Mouse (Mus musculus): Measurements from ENCODE around the gene Slc25a14. TPM values are rescaled to one million over a fixed set of nuclear protein-coding genes. Genes with fewer than 3 reads are reported as not detected.

The Slc25a14 gene
- 12.0 and 13.7 TPM in 2 replicates for polyA plus RNA-seq (2015; fragmentation: Nextera tagmentation; extraction: Ambion mirVana)

GRCm38 (mm10) chrX:48623379-48624053, at the start of gene Slc25a14:
Slc25a14 (plus strand) TSS chrX:48623413.
- Histone ChIP-seq H3K9ac (peak within 1 kb of the TSS; percentile 50), H3K27ac (peak within 1 kb of the TSS; percentile 75), H3K4me1 (replicated peaks) (no peaks in the 10 kb centered on the region), H3K4me3 (replicated peaks) (peak within 1 kb of the TSS; percentile 56), H3K9me3 (no peaks in the 10 kb centered on the region), H3K27me3 (replicated peaks) (no peaks in the 10 kb centered on the region), H3K36me3 (no peaks in the 10 kb centered on the region), H3K4me2 (replicated peaks) (peak within 1 kb of the TSS; percentile 59)
- 15% methylated on average over 38 of the region's 38 CpGs for WGBS
- peak; percentile 98 for ATAC-seq

- no peak overlapping the region for H3K4me2 ChIP-seq (replicated peaks)
These were observed 39.9 kb upstream of the Slc25a14 start for GRCm38 (mm10) chrX:48583332-48583731.

GRCm38 (mm10) chrX:48593721-48594098, 29.5 kb upstream of the Slc25a14 start:
- H3K4me2 ChIP-seq (replicated peaks): peak overlapping the region; percentile 52
- WGBS: 27% methylated on average over 14 of the region's 15 CpGs
- no peaks in the 10 kb centered on the region for H3K36me3 ChIP-seq
- H3K27ac ChIP-seq: peak overlapping the region; percentile 56; the same call in 1 of the 2 replicates
- peak overlapping the region; percentile 62 for H3K9ac ChIP-seq
- H3K4me1 ChIP-seq (replicated peaks): no peaks in the 10 kb centered on the region
- no peaks in the 10 kb centered on the region for H3K27me3 ChIP-seq (replicated peaks)
- H3K4me3 ChIP-seq (replicated peaks): peak overlapping the region; percentile 61
- no peak; the same call in 1 of the 2 replicates for ATAC-seq
- no peaks in the 10 kb centered on the region for H3K9me3 ChIP-seq

More at GRCm38 (mm10) chrX:48583332-48583731, 39.9 kb upstream of the Slc25a14 start:
- H3K9me3 ChIP-seq: no peaks in the 10 kb centered on the region
- ATAC-seq: peak; percentile 75
- H3K27me3 ChIP-seq (replicated peaks): no peaks in the 10 kb centered on the region
- H3K4me1 ChIP-seq (replicated peaks): no peaks in the 10 kb centered on the region
- no peak overlapping the region for H3K27ac ChIP-seq
- H3K9ac ChIP-seq: no peak overlapping the region
- H3K4me3 ChIP-seq (replicated peaks): no peak overlapping the region
- H3K36me3 ChIP-seq: no peaks in the 10 kb centered on the region

- peak within 1 kb of the TSS; percentile 61 for H3K4me3 ChIP-seq (replicated peaks)
- H3K9me3 ChIP-seq: no peaks in the 10 kb centered on the region
- peak within 1 kb of the TSS; percentile 62 for H3K9ac ChIP-seq
- no peaks in the 10 kb centered on the region for H3K36me3 ChIP-seq
- no peaks in the 10 kb centered on the region for H3K27me3 ChIP-seq (replicated peaks)
- peak within 1 kb of the TSS; percentile 56; the same call in 1 of the 2 replicates for H3K27ac ChIP-seq
- 19% methylated on average over 44 of the region's 45 CpGs for WGBS
- no peaks in the 10 kb centered on the region for H3K4me1 ChIP-seq (replicated peaks)
- peak within 1 kb of the TSS; percentile 52 for H3K4me2 ChIP-seq (replicated peaks)
- peak; percentile 94 for ATAC-seq
These were observed 29.0 kb upstream of the Slc25a14 start, which contains the start of gene Zfp280c for GRCm38 (mm10) chrX:48594099-48594760. Zfp280c (minus strand) TSS chrX:48594504.

- WGBS: 79% methylated on average over 9 of the region's 9 CpGs
- ATAC-seq: no peak
- no peaks in the 10 kb centered on the region for H3K4me1 ChIP-seq (replicated peaks)
These were observed 27.2 kb upstream of the Slc25a14 start for GRCm38 (mm10) chrX:48596053-48596452.

GRCm38 (mm10) chrX:48596906-48597305, 26.3 kb upstream of the Slc25a14 start:
- Histone ChIP-seq H3K4me2 (replicated peaks) (no peak overlapping the region), H3K27ac (no peak overlapping the region), H3K4me3 (replicated peaks) (no peak overlapping the region), H3K9me3 (no peaks in the 10 kb centered on the region), H3K9ac (no peak overlapping the region), H3K27me3 (replicated peaks) (no peaks in the 10 kb centered on the region), H3K4me1 (replicated peaks) (no peaks in the 10 kb centered on the region), H3K36me3 (no peaks in the 10 kb centered on the region)
- ATAC-seq: no peak
- 84% methylated on average over 5 of the region's 5 CpGs for WGBS

More at GRCm38 (mm10) chrX:48596053-48596452, 27.2 kb upstream of the Slc25a14 start:
- H3K36me3 ChIP-seq: no peaks in the 10 kb centered on the region
- H3K9ac ChIP-seq: no peak overlapping the region
- H3K4me2 ChIP-seq (replicated peaks): no peak overlapping the region
- no peaks in the 10 kb centered on the region for H3K9me3 ChIP-seq
- no peaks in the 10 kb centered on the region for H3K27me3 ChIP-seq (replicated peaks)
- H3K27ac ChIP-seq: no peak overlapping the region
- no peak overlapping the region for H3K4me3 ChIP-seq (replicated peaks)

GRCm38 (mm10) chrX:48604872-48605271, 18.3 kb upstream of the Slc25a14 start:
- Histone ChIP-seq H3K9me3 (no peaks in the 10 kb centered on the region), H3K27ac (no peak overlapping the region), H3K4me1 (replicated peaks) (no peaks in the 10 kb centered on the region), H3K4me3 (replicated peaks) (no peak overlapping the region), H3K36me3 (no peaks in the 10 kb centered on the region), H3K4me2 (replicated peaks) (no peak overlapping the region), H3K27me3 (replicated peaks) (no peaks in the 10 kb centered on the region), H3K9ac (no peak overlapping the region)
- 43% methylated on average over 2 of the region's 2 CpGs for WGBS
- ATAC-seq: no peak

- H3K27ac ChIP-seq: peak overlapping the region; percentile 75
- ATAC-seq: peak; percentile 26
These were observed 199 bp upstream of the Slc25a14 start for GRCm38 (mm10) chrX:48623049-48623378.

GRCm38 (mm10) chrX:48624054-48624420, 824 bp downstream of the Slc25a14 start:
- no peak; the same call in 1 of the 2 replicates for ATAC-seq
- H3K9ac ChIP-seq: peak overlapping the region; percentile 48
- H3K36me3 ChIP-seq: no peaks in the 10 kb centered on the region
- WGBS: 26% methylated on average over 9 of the region's 9 CpGs
- H3K4me1 ChIP-seq (replicated peaks): no peaks in the 10 kb centered on the region
- H3K4me3 ChIP-seq (replicated peaks): peak overlapping the region; percentile 56
- H3K27ac ChIP-seq: peak overlapping the region; percentile 58; the same call in 1 of the 2 replicates
- no peaks in the 10 kb centered on the region for H3K9me3 ChIP-seq
- H3K27me3 ChIP-seq (replicated peaks): no peaks in the 10 kb centered on the region
- peak overlapping the region; percentile 59 for H3K4me2 ChIP-seq (replicated peaks)

More at GRCm38 (mm10) chrX:48623049-48623378, 199 bp upstream of the Slc25a14 start:
- no peaks in the 10 kb centered on the region for H3K9me3 ChIP-seq
- peak overlapping the region; percentile 50 for H3K9ac ChIP-seq
- H3K4me1 ChIP-seq (replicated peaks): no peaks in the 10 kb centered on the region
- H3K27me3 ChIP-seq (replicated peaks): no peaks in the 10 kb centered on the region
- peak overlapping the region; percentile 59 for H3K4me2 ChIP-seq (replicated peaks)
- H3K36me3 ChIP-seq: no peaks in the 10 kb centered on the region
- WGBS: 30% methylated on average over 4 of the region's 4 CpGs
- peak overlapping the region; percentile 56 for H3K4me3 ChIP-seq (replicated peaks)

GRCm38 (mm10) chrX:48637032-48637431, 13.8 kb downstream of the Slc25a14 start:
- WGBS: 65% methylated on average over 2 of the region's 2 CpGs
- H3K27me3 ChIP-seq (replicated peaks): no peaks in the 10 kb centered on the region
- H3K4me1 ChIP-seq (replicated peaks): no peaks in the 10 kb centered on the region
- no peaks in the 10 kb centered on the region for H3K9me3 ChIP-seq
- no peak overlapping the region for H3K4me2 ChIP-seq (replicated peaks)
- H3K27ac ChIP-seq: no peak overlapping the region
- H3K9ac ChIP-seq: no peak overlapping the region
- H3K36me3 ChIP-seq: no peaks in the 10 kb centered on the region
- no peak for ATAC-seq
- H3K4me3 ChIP-seq (replicated peaks): no peak overlapping the region

GRCm38 (mm10) chrX:48644122-48644521, 20.9 kb downstream of the Slc25a14 start:
- WGBS: 95% methylated on average over 2 of the region's 2 CpGs
- no peaks in the 10 kb centered on the region for H3K4me1 ChIP-seq (replicated peaks)
- H3K36me3 ChIP-seq: no peaks in the 10 kb centered on the region
- no peak overlapping the region for H3K4me2 ChIP-seq (replicated peaks)
- ATAC-seq: no peak
- no peaks in the 10 kb centered on the region for H3K27me3 ChIP-seq (replicated peaks)
- no peak overlapping the region for H3K9ac ChIP-seq
- no peak overlapping the region for H3K4me3 ChIP-seq (replicated peaks)
- H3K9me3 ChIP-seq: no peaks in the 10 kb centered on the region
- no peak overlapping the region for H3K27ac ChIP-seq

GRCm38 (mm10) chrX:48666807-48667206, 43.6 kb downstream of the Slc25a14 start:
- Histone ChIP-seq H3K4me2 (replicated peaks) (no peak overlapping the region), H3K9me3 (no peaks in the 10 kb centered on the region), H3K27me3 (replicated peaks) (no peaks in the 10 kb centered on the region), H3K27ac (no peak overlapping the region), H3K9ac (no peak overlapping the region), H3K36me3 (no peaks in the 10 kb centered on the region), H3K4me3 (replicated peaks) (no peak overlapping the region), H3K4me1 (replicated peaks) (no peaks in the 10 kb centered on the region)
- WGBS: 35% methylated on average over 6 of the region's 6 CpGs
- ATAC-seq: no peak
